Mouse (Mus musculus): ENCODE measurements around the gene Fmod.

The Fmod gene

DNA sequence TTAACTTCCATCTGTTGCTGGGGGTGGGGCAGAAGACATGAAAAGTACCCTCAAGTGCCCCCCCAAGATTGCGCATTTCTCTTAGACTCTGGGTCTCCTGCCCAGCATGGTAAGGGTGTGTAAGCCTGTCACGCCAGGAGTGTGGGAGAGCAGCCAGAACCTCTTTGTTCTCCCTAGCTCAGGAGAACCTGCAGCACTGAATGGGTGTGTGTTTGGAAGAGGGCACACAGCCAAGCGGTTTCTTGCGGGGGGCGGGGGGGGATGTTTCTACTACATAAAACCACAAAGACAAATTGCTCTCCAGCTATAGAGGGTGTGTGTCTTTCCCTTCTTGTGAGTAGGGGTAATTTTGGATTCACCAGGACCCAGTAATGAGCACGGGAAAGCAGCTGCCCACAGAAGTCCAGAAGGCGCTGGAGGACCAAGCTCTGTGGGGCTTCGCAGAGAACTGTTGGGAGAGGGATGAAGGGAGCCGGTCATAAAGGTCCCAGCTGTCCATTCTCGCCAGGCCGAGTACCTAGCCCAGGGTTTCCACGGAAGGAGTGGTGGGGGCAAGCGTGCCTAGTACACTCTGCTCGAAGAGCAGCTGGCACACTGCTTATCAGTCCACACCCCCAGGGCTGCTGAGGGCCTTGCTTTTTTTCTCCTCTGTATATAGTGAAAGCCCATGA, 59.3 kb downstream of the Fmod start:
- no peak for DNase-seq (ENCODE audit: low spot score in 2 of 2)

DNA sequence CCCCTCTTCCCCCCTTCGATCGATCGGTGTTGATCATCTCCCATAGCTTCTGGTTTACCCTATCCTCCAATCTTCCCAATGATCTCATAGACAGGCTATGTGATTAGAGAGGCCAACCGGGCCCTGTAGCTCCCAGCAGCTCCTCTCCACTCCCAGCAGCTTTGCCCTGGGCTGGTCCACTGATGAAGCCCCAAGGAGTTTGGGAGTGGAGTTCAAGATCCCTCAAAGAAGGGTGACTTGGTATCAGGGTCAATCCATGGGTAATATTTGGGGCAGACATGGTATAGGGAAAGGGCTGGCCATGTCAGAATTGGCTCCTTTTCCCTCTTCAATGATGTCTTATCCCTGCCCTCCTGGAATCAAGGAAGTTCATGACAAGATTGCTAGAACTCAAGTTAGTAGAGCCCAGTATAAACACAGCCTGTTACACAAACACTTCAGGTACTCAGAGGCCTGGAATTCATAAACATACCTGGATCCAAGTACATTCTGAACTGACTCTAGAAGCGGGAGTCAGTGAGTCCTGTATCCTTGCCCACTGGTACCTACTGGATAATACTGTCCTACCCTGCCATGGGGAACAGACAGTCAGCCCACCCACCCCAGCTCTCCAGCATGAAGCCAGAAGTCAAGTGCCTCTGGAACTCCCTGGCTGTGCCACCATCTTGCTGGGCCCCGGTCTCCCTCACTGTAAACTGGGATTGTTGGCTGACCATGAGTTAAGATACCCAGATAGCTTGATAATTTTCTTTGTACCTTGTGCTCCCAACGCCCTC, 60.2 kb downstream of the Fmod start:
- DNase-seq (ENCODE audit: low spot score in 2 of 2): no peak
